Mouse (Mus musculus) macrophage (primary cell): Measurements from ENCODE around the gene Olfr1341. TPM values are rescaled to one million over a fixed set of nuclear protein-coding genes. Genes with fewer than 3 reads are reported as not detected.

Experiments
- polyA plus RNA-seq: library from polyadenylated mRNA; stranded (reverse); fragments of 250-400 nt; gene quantifications from 3 replicates; pipeline ENCODE4 v1.2.4, GENCODE M21; 2018; ENCODE audit warnings: inconsistent platforms

Olfr1341 gene
- polyA plus RNA-seq, 1 experiment from 2014 or later: not detected

Other genes starting within 250 kb of the Olfr1341 start
- gene Mpl, start 246.0 kb upstream of the Olfr1341 start, polyA plus RNA-seq: 0.26 TPM in 1 of 3 replicates, not detected in the others
- not detected in 3 replicates for gene Tie1, start 213.5 kb upstream of the Olfr1341 start, polyA plus RNA-seq
- gene 2610528J11Rik, start 176.5 kb upstream of the Olfr1341 start, polyA plus RNA-seq: not detected in 3 replicates
- not detected in 3 replicates for gene Tmem125, start 159.5 kb upstream of the Olfr1341 start, polyA plus RNA-seq
- gene Cfap57, start 82.7 kb upstream of the Olfr1341 start, polyA plus RNA-seq: not detected in 3 replicates
- 26.7 to 58.3 TPM (median 41.6 TPM) in 3 replicates for gene Ebna1bp2, start 82.7 kb upstream of the Olfr1341 start, polyA plus RNA-seq
- gene Olfr62, start 44.6 kb upstream of the Olfr1341 start, polyA plus RNA-seq: not detected in 3 replicates
- not detected in 3 replicates for gene Olfr1342, start 10.8 kb upstream of the Olfr1341 start, polyA plus RNA-seq
- not detected in 3 replicates for gene Olfr1340, start 16.6 kb downstream of the Olfr1341 start, polyA plus RNA-seq
- not detected in 3 replicates for gene Olfr1339, start 28.7 kb downstream of the Olfr1341 start, polyA plus RNA-seq
- gene Olfr1338, start 55.2 kb downstream of the Olfr1341 start, polyA plus RNA-seq: not detected in 3 replicates
- not detected in 3 replicates for gene Olfr1337, start 79.1 kb downstream of the Olfr1341 start, polyA plus RNA-seq
- gene Olfr1335, start 106.4 kb downstream of the Olfr1341 start, polyA plus RNA-seq: not detected in 3 replicates
- not detected in 3 replicates for gene Olfr1333, start 132.8 kb downstream of the Olfr1341 start, polyA plus RNA-seq
- not detected in 3 replicates for gene Olfr1331, start 161.1 kb downstream of the Olfr1341 start, polyA plus RNA-seq
- not detected in 3 replicates for gene Olfr1330, start 185.1 kb downstream of the Olfr1341 start, polyA plus RNA-seq
- gene Olfr1329, start 213.9 kb downstream of the Olfr1341 start, polyA plus RNA-seq: not detected in 3 replicates
- gene Olfr1328, start 235.1 kb downstream of the Olfr1341 start, polyA plus RNA-seq: not detected in 3 replicates